In genomic region chr1:39193862-39194675, GRCm38 (mm10) we compare ENCODE assay signal across 7 mouse cellular contexts. TPM values are rescaled to one million over a fixed set of nuclear protein-coding genes. Genes with fewer than 3 reads are reported as not detected.
DNase-seq lines count a peak whose midpoint lies in the region; ATAC-seq and TF ChIP-seq lines count a peak whose summit lies in the region.

No protein-coding gene starts in this region.

- no peaks in the 10 kb centered on the region for H3K4me1 ChIP-seq in G1E (ENCODE audit: insufficient read depth, low read depth, low read length)
- peaks cover 10% of the 10 kb centered on the region; the same call in 1 of the 2 replicates for H3K4me1 ChIP-seq in embryonic facial prominence, embryonic 14.5 days (ENCODE audit: control insufficient read depth, insufficient read depth, low read length)
- H3K4me1 ChIP-seq in midbrain, embryonic 12.5 days = peaks cover 21% of the 10 kb centered on the region
- peaks cover 18% of the 10 kb centered on the region for H3K4me1 ChIP-seq in stomach, embryonic 16.5 days (ENCODE audit: control insufficient read depth, insufficient read depth, low read length)

- H3K9ac ChIP-seq in embryonic facial prominence, embryonic 14.5 days (ENCODE audit: low read depth, low read length) = peak overlapping the region; percentile 78
- peak overlapping the region; percentile 58 for H3K9ac ChIP-seq in midbrain, embryonic 12.5 days (replicated peaks)
- H3K9ac ChIP-seq in stomach, embryonic 16.5 days (ENCODE audit: low read length) = peak overlapping the region; percentile 89

- H3K4me3 ChIP-seq in G1E (ENCODE audit: low read depth, low read length) = peak overlapping the region; percentile 25; the same call in 1 of the 2 replicates
- peak overlapping the region; percentile 74 for H3K4me3 ChIP-seq in embryonic facial prominence, embryonic 14.5 days (ENCODE audit: low read depth, low read length)
- peak overlapping the region; percentile 78 for H3K4me3 ChIP-seq in midbrain, embryonic 12.5 days
- peak overlapping the region; percentile 78 for H3K4me3 ChIP-seq in stomach, embryonic 16.5 days (replicated peaks; ENCODE audit: low read length)

- H3K4me2 ChIP-seq in embryonic facial prominence, embryonic 14.5 days (ENCODE audit: low read depth, low read length) = peak overlapping the region; percentile 99
- H3K4me2 ChIP-seq in midbrain, embryonic 12.5 days (replicated peaks) = peak overlapping the region; percentile 99
- peak overlapping the region; percentile 100 for H3K4me2 ChIP-seq in stomach, embryonic 16.5 days (ENCODE audit: low read depth, low read length)

- DNase-seq in G1E (ENCODE audit: low spot score) = no peak
- DNase-seq in adrenal gland, postnatal 14 days = peak; percentile 77
- DNase-seq in embryonic facial prominence, embryonic 14.5 days (ENCODE audit: low spot score) = no peak
- peak; percentile 71 for DNase-seq in heart, postnatal 4 days
- peak; percentile 55 to 60 for DNase-seq in layer of hippocampus, postnatal 36 days

- no peak for TF ChIP-seq CTCF in G1E (IDR thresholded peaks at IDR 0.05; ENCODE audit: low read depth, low read length)

- ATAC-seq in G1E (ENCODE audit: extremely low read depth, insufficient number of reproducible peaks, low FRiP score, poor library complexity, severe bottlenecking) = no peak
- peak; percentile 70 for ATAC-seq in embryonic facial prominence, embryonic 14.5 days (ENCODE audit: low read depth)
- ATAC-seq in midbrain, embryonic 12.5 days (ENCODE audit: low FRiP score, low read depth) = peak; percentile 75
- ATAC-seq in stomach, embryonic 16.5 days (ENCODE audit: insufficient read depth, low FRiP score) = peak; percentile 38; the same call in 1 of the 2 replicates

- H3K36me3 ChIP-seq in G1E (replicated peaks) = no peaks in the 10 kb centered on the region
- H3K36me3 ChIP-seq in embryonic facial prominence, embryonic 14.5 days (ENCODE audit: control insufficient read depth, insufficient read depth, low read length) = no peaks in the 10 kb centered on the region
- H3K36me3 ChIP-seq in midbrain, embryonic 12.5 days = no peaks in the 10 kb centered on the region
- no peaks in the 10 kb centered on the region for H3K36me3 ChIP-seq in stomach, embryonic 16.5 days (ENCODE audit: control insufficient read depth, insufficient read depth, low read length)

- H3K27ac ChIP-seq in embryonic facial prominence, embryonic 14.5 days (replicated peaks; ENCODE audit: low read depth, low read length) = no peak overlapping the region
- H3K27ac ChIP-seq in midbrain, embryonic 12.5 days (replicated peaks) = no peak overlapping the region
- H3K27ac ChIP-seq in stomach, embryonic 16.5 days (ENCODE audit: low read length) = peak overlapping the region; percentile 46

- 1% methylated on average over 12 of the region's 76 CpGs for WGBS in embryonic facial prominence, embryonic 14.5 days
- under 1% methylated on average over 67 of the region's 76 CpGs for WGBS in midbrain, embryonic 12.5 days
- 1% methylated on average over 72 of the region's 76 CpGs for WGBS in stomach, embryonic 16.5 days

- peaks cover 18% of the 10 kb centered on the region for H3K9me3 ChIP-seq in G1E (replicated peaks)
- no peaks in the 10 kb centered on the region for H3K9me3 ChIP-seq in embryonic facial prominence, embryonic 14.5 days (ENCODE audit: control insufficient read depth, low read length)
- H3K9me3 ChIP-seq in midbrain, embryonic 12.5 days = no peaks in the 10 kb centered on the region
- H3K9me3 ChIP-seq in stomach, embryonic 16.5 days (replicated peaks; ENCODE audit: control insufficient read depth, low read length) = no peaks in the 10 kb centered on the region

- H3K27me3 ChIP-seq in G1E (ENCODE audit: insufficient read depth, low read length) = peaks cover 14% of the 10 kb centered on the region; the same call in 1 of the 2 replicates
- H3K27me3 ChIP-seq in embryonic facial prominence, embryonic 14.5 days (replicated peaks; ENCODE audit: control insufficient read depth, insufficient read depth, low read length) = peaks cover 41% of the 10 kb centered on the region
- H3K27me3 ChIP-seq in midbrain, embryonic 12.5 days = peaks cover 61% of the 10 kb centered on the region
- H3K27me3 ChIP-seq in stomach, embryonic 16.5 days (ENCODE audit: control insufficient read depth, insufficient read depth, low read length) = peaks cover 11% of the 10 kb centered on the region

RNA-seq across cellular contexts. Expression of gene Npas2, which starts 0.5 kb away (rescaled TPM):
- total RNA-seq in G1E (2014; fragmentation: Nextera tagmentation) = not detected in 2 replicates
- total RNA-seq in G1E (2017) = 0.05 and 0.06 TPM in 2 replicates
- polyA plus RNA-seq in G1E (2012) = not detected in 2 replicates
- total RNA-seq in adrenal gland, postnatal 14 days (2021) = 4.5 and 9.7 TPM in 2 replicates
- polyA plus RNA-seq in embryonic facial prominence, embryonic 14.5 days (2014; fragmentation: Nextera tagmentation; extraction: Ambion mirVana) = 1.7 and 2.7 TPM in 2 replicates
- total RNA-seq in heart, postnatal 4 days (2021) = 10 to 100 TPM; 11.1 to 13.5 TPM
- total RNA-seq in layer of hippocampus, postnatal 36 days (2021) = 10 to 100 TPM; 30.1 to 33.5 TPM
- 0.59 TPM in 1 of 2 replicates, not detected in the other for polyA plus RNA-seq in midbrain, embryonic 12.5 days (2016; fragmentation: Nextera tagmentation; extraction: Ambion mirVana)
- polyA plus RNA-seq in stomach, embryonic 16.5 days (2015; fragmentation: Nextera tagmentation; extraction: Ambion mirVana) = 1.8 and 2.7 TPM in 2 replicates

Comparison
In these comparisons a context has a peak if more than half of its experiments do, and no peak if none do; other contexts are left out.
1. DNase-seq: peak in adrenal gland, postnatal 14 days (single experiment), heart, postnatal 4 days (single experiment) and layer of hippocampus, postnatal 36 days (2 of 2); none in G1E (single experiment) and embryonic facial prominence, embryonic 14.5 days (single experiment).
2. H3K4me3 ChIP-seq: peak in every context shown above with its lines; median percentile 78 in midbrain, embryonic 12.5 days; 78 in stomach, embryonic 16.5 days; 74 in embryonic facial prominence, embryonic 14.5 days; 25 in G1E.
3. Peak in every context shown above with its lines, with median percentiles within 50 percentile points of each other: H3K4me2 ChIP-seq and H3K9ac ChIP-seq.